Mouse (Mus musculus): ENCODE measurements at regions not wholly inside any gene's neighbourhood (a gene's known extent, or its start where the extent isn't known, plus 50 kb on each side); places are given as distances from the start of the nearest gene placed in this dataset.

- H3K9ac ChIP-seq (ENCODE audit: low read depth, low read length), result no peak overlapping the region
- H3K27me3 ChIP-seq (ENCODE audit: control insufficient read depth, insufficient read depth, low read length), result no peaks in the 10 kb centered on the region
- DNase-seq, result no peak
- H3K4me1 ChIP-seq (ENCODE audit: control insufficient read depth, insufficient read depth, low read length), result no peaks in the 10 kb centered on the region
- no peaks in the 10 kb centered on the region for H3K79me2 ChIP-seq (replicated peaks; ENCODE audit: control insufficient read depth, insufficient read depth, low read length)
- H3K4me3 ChIP-seq, result no peak overlapping the region
- no peak overlapping the region for H3K27ac ChIP-seq
- no peaks in the 10 kb centered on the region for H3K36me3 ChIP-seq (ENCODE audit: control insufficient read depth, insufficient read depth, low read length)
- 37% methylated on average over 13 of the region's 13 CpGs for WGBS
- intact Hi-C loops (cut with DNase I), result no loop called here
- TF ChIP-seq CTCF (IDR thresholded peaks at IDR 0.05) (no peak), EP300 (IDR thresholded peaks at IDR 0.05; ENCODE audit: insufficient read depth, low read depth, low read length) (no peak), POLR2A (IDR thresholded peaks at IDR 0.05; ENCODE audit: insufficient read depth, low read depth, low read length) (no peak)
Observed at GRCm38 (mm10) chr1:72065090-72065489, 147.0 kb downstream of the Mreg start.

- no peak for TF ChIP-seq POLR2A (IDR thresholded peaks at IDR 0.05; ENCODE audit: insufficient read depth, low read depth, low read length)
- TF ChIP-seq EP300 (IDR thresholded peaks at IDR 0.05; ENCODE audit: insufficient read depth, low read depth, low read length), result no peak
- TF ChIP-seq CTCF (IDR thresholded peaks at IDR 0.05), result no peak
- H3K36me3 ChIP-seq (ENCODE audit: control insufficient read depth, insufficient read depth, low read length), result no peaks in the 10 kb centered on the region
- no peaks in the 10 kb centered on the region for H3K4me1 ChIP-seq (ENCODE audit: control insufficient read depth, insufficient read depth, low read length)
- DNase-seq, result no peak
- H3K9ac ChIP-seq (ENCODE audit: low read depth, low read length), result no peak overlapping the region
- whole genome bisulfite sequencing, result 44% methylated on average over 5 of the region's 5 CpGs
- H3K4me3 ChIP-seq, result no peak overlapping the region
- no peaks in the 10 kb centered on the region for H3K79me2 ChIP-seq (replicated peaks; ENCODE audit: control insufficient read depth, insufficient read depth, low read length)
- intact Hi-C loops (cut with DNase I), result no loop called here
- no peak overlapping the region for H3K27ac ChIP-seq
- H3K27me3 ChIP-seq (ENCODE audit: control insufficient read depth, insufficient read depth, low read length), result no peaks in the 10 kb centered on the region
Observed at GRCm38 (mm10) chr1:72060393-72060792, 151.7 kb downstream of the Mreg start.

- no peaks in the 10 kb centered on the region for H3K27me3 ChIP-seq (ENCODE audit: control insufficient read depth, insufficient read depth, low read length)
- no peak overlapping the region for H3K27ac ChIP-seq
- no peak for DNase-seq
- no peaks in the 10 kb centered on the region for H3K4me1 ChIP-seq (ENCODE audit: control insufficient read depth, insufficient read depth, low read length)
- TF ChIP-seq EP300 (IDR thresholded peaks at IDR 0.05; ENCODE audit: insufficient read depth, low read depth, low read length), result no peak
- TF ChIP-seq POLR2A (IDR thresholded peaks at IDR 0.05; ENCODE audit: insufficient read depth, low read depth, low read length), result no peak
- no peak for TF ChIP-seq CTCF (IDR thresholded peaks at IDR 0.05)
- H3K79me2 ChIP-seq (replicated peaks; ENCODE audit: control insufficient read depth, insufficient read depth, low read length), result no peaks in the 10 kb centered on the region
- H3K9ac ChIP-seq (ENCODE audit: low read depth, low read length), result no peak overlapping the region
- H3K4me3 ChIP-seq, result no peak overlapping the region
- no peaks in the 10 kb centered on the region for H3K36me3 ChIP-seq (ENCODE audit: control insufficient read depth, insufficient read depth, low read length)
- WGBS, result 34% methylated on average over 7 of the region's 7 CpGs
- intact Hi-C loops (cut with DNase I), result no loop called here
Observed at GRCm38 (mm10) chr1:72058045-72058703, 153.9 kb downstream of the Mreg start.

- Histone ChIP-seq H3K27ac (no peak overlapping the region), H3K9ac (ENCODE audit: low read depth, low read length) (no peak overlapping the region), H3K79me2 (replicated peaks; ENCODE audit: control insufficient read depth, insufficient read depth, low read length) (no peaks in the 10 kb centered on the region), H3K4me1 (ENCODE audit: control insufficient read depth, insufficient read depth, low read length) (no peaks in the 10 kb centered on the region), H3K36me3 (ENCODE audit: control insufficient read depth, insufficient read depth, low read length) (no peaks in the 10 kb centered on the region), H3K4me3 (no peak overlapping the region), H3K27me3 (ENCODE audit: control insufficient read depth, insufficient read depth, low read length) (no peaks in the 10 kb centered on the region)
- TF ChIP-seq CTCF (IDR thresholded peaks at IDR 0.05) (no peak), POLR2A (IDR thresholded peaks at IDR 0.05; ENCODE audit: insufficient read depth, low read depth, low read length) (no peak), EP300 (IDR thresholded peaks at IDR 0.05; ENCODE audit: insufficient read depth, low read depth, low read length) (no peak)
- WGBS, result 79% methylated on average over 1 of the region's 1 CpGs
- DNase-seq, result no peak
- intact Hi-C loops (cut with DNase I), result no loop called here
Observed at GRCm38 (mm10) chr1:72054541-72054940, 157.6 kb downstream of the Mreg start.

- Histone ChIP-seq H3K4me1 (ENCODE audit: control insufficient read depth, insufficient read depth, low read length) (no peaks in the 10 kb centered on the region), H3K27ac (no peak overlapping the region), H3K36me3 (ENCODE audit: control insufficient read depth, insufficient read depth, low read length) (no peaks in the 10 kb centered on the region), H3K79me2 (replicated peaks; ENCODE audit: control insufficient read depth, insufficient read depth, low read length) (no peaks in the 10 kb centered on the region), H3K9ac (ENCODE audit: low read depth, low read length) (no peak overlapping the region), H3K27me3 (ENCODE audit: control insufficient read depth, insufficient read depth, low read length) (no peaks in the 10 kb centered on the region), H3K4me3 (no peak overlapping the region)
- no peak for DNase-seq
- WGBS, result 61% methylated on average over 3 of the region's 3 CpGs
- TF ChIP-seq POLR2A (IDR thresholded peaks at IDR 0.05; ENCODE audit: insufficient read depth, low read depth, low read length), result no peak
- no peak for TF ChIP-seq CTCF (IDR thresholded peaks at IDR 0.05)
- no peak for TF ChIP-seq EP300 (IDR thresholded peaks at IDR 0.05; ENCODE audit: insufficient read depth, low read depth, low read length)
- intact Hi-C loops (cut with DNase I), result no loop called here
Observed at GRCm38 (mm10) chr1:72050858-72051257, 161.2 kb downstream of the Mreg start.

- 53% methylated on average over 2 of the region's 2 CpGs for WGBS
- Histone ChIP-seq H3K79me2 (replicated peaks; ENCODE audit: control insufficient read depth, insufficient read depth, low read length) (no peaks in the 10 kb centered on the region), H3K27ac (no peak overlapping the region), H3K36me3 (ENCODE audit: control insufficient read depth, insufficient read depth, low read length) (no peaks in the 10 kb centered on the region), H3K4me3 (no peak overlapping the region), H3K4me1 (ENCODE audit: control insufficient read depth, insufficient read depth, low read length) (no peaks in the 10 kb centered on the region), H3K27me3 (ENCODE audit: control insufficient read depth, insufficient read depth, low read length) (no peaks in the 10 kb centered on the region), H3K9ac (ENCODE audit: low read depth, low read length) (no peak overlapping the region)
- TF ChIP-seq CTCF (IDR thresholded peaks at IDR 0.05), result no peak
- TF ChIP-seq EP300 (IDR thresholded peaks at IDR 0.05; ENCODE audit: insufficient read depth, low read depth, low read length), result no peak
- no peak for TF ChIP-seq POLR2A (IDR thresholded peaks at IDR 0.05; ENCODE audit: insufficient read depth, low read depth, low read length)
- intact Hi-C loops (cut with DNase I), result no loop called here
- DNase-seq, result no peak
Observed at GRCm38 (mm10) chr1:72046072-72046471, 166.0 kb downstream of the Mreg start.
